Mouse (Mus musculus): ENCODE data around the gene Hsd17b1.

- TF ChIP-seq CTCF (IDR thresholded peaks at IDR 0.05; ENCODE audit: insufficient read depth, low read length): no peak
- no peak for TF ChIP-seq POLR2A (IDR thresholded peaks at IDR 0.05; ENCODE audit: borderline replicate concordance, extremely low read depth, low read depth, low read length)
Observed at GRCm38 (mm10) chr11:101086323-101086674, 8.1 kb downstream of the Hsd17b1 start.
